Mouse (Mus musculus) c-Kit-positive CD71-positive TER-119-negative erythroid progenitor cells, embryonic 14.5 days (primary cell): Measurements from ENCODE around the gene Rpl4.
"Not testable (repeated sequence)": the region's sequence is repeated elsewhere in the genome, so short reads cannot be mapped to it uniquely, and the experiment has no call there.

ENCODE experiments used
- DNase-seq: peaks from one replicate; pipeline ENCODE4 v3.0.0-alpha.2; 2013; ENCODE audit warnings: low read depth

Rpl4 gene

DNA sequence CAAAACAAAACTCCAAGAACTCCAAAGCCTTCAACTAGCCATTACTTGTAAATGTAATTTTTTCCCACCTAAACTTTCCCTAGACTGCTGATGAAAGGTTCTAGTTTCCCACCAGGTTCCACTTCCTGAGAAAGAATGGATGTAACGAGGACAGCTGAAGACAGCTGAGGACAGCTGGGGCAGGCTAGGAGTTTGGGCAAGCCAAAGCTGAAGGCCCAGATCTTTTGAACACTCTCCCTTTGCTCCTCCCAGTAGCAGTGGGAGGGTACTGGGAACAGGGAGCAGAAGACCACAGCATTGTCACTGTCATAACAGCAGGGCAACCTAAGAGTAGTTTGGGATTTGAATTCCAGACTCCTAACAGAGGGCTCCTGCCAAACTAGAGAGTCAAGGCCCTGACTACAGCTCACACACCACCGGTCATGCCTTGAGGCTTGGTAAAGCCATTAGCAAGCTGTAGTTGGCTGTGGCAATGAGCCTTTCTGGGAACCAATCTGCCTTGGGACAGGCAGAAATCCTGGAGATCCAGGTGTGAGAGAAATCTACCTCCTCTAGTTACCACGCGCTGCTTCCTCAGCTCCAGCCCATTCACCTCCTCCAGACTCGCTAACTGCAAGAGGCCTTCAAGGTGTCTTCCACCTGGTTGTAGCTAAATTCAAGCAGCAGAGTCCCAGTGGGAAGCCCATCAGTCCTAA, 25.0 kb downstream of the Rpl4 start:
- no peak for DNase-seq

DNA sequence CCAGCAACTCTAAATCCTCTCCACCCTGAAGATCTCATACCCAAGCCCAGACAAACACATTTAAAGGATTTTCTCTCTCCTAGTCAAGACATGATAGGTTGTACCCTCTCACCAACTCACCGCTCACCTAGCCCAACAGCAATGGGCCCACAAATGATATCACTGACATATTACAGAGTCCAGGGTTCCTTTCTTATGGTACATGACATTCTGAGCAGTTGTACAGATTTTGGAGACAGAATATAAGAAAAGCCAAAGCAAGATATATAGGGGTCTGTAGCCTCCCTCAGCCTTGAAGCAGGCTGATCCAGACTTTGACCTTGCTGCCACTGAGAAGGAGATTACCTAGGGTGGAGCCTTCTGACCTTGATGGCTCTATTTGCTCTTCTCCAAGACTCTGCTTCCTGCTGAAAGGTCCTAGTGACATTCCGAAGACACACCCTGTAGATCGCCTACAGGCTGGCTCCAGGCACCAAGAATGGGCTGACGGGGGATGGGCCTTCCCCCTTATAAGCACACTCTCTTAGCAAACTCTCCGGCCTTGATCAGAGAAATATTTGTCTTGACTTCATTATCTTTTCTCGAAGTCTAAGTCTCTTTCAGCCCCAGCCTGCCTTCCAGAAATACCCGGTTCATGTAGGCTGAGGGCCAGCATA, 25.7 kb downstream of the Rpl4 start:
- DNase-seq: not testable (repeated sequence)

DNA sequence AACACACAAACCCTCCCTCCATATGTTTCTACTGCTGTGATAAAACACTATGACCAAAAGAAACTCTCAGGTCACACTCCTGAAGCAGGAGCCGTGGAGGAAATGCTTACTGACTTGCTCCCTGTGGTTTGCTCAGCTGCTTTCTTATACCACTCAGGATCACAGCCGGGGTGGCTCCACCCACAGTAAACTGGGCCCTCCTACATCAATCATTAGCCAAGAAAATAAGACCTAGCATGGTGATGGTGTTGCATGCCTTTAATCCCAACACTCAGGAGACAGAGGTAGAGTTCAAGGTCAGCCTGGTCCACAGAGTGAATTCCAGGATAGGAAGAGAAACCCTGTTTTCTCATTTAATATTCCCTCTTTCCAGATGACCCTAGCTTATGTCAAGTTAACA, 26.7 kb downstream of the Rpl4 start:
- no peak for DNase-seq

DNA sequence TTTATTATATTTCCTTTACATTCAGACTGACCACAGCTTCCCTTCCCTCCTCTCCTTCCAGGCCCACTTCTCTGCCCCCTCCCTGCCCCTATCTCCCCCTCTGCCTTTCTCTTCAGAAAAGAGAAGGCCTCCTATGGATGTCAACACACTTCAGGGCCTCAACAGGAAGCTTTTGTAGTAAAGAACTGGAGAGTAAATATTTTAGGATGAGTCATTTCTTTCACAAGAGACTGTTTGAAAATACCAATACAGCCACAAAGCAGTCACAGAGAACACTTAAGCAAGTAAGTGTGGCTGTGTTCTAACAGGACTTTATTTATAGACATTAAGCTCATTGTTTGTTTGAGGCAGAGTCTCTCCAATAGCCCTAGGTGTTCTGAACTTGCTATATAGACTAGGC, 29.2 kb downstream of the Rpl4 start:
- no peak for DNase-seq

DNA sequence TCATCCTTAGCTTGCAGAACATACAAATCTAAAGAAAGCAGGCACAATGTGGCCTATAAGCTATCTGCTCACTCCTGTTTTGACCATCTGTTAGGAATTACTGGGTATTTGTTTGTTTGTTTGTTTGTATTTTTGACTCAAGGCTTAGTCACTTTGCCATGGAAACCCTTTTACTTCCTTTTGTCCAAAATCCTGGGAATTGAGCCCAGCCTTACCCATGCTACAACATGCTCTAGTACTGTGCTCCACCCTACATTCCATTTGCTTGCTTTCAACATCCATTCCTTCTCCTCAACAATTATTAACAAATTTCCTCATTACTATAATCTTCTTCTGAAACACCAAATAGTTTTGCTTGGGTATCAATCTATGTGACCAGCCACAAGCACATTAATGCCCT, 29.7 kb downstream of the Rpl4 start:
- DNase-seq: no peak

DNA sequence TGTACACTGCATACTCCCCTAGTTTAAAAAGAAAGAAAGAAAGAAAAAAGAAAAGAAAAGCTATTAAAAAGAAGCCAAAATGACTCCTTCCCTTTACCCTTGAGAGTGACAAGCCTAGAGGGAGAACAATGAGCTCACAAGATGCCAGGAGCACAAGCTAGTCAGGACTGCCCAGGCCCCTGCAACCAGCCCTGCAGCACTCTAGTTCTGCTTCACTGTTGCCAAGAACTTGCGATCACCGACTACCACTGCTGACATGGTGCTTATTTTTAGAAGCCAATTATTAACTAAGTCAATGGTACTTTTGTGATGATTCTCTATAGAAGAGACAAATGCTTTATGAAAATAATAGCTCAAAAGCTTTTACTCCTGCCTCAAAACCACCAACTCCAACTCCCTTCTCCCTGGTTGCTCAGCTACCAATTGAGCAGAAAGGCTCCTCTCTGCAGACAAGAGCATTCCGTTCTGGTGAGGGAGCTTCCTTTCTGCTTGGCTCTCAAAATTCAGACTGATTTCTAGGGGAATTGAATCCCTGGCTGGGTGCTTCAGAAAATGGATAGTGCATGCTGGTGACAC, 34.4 kb downstream of the Rpl4 start:
- no peak for DNase-seq

DNA sequence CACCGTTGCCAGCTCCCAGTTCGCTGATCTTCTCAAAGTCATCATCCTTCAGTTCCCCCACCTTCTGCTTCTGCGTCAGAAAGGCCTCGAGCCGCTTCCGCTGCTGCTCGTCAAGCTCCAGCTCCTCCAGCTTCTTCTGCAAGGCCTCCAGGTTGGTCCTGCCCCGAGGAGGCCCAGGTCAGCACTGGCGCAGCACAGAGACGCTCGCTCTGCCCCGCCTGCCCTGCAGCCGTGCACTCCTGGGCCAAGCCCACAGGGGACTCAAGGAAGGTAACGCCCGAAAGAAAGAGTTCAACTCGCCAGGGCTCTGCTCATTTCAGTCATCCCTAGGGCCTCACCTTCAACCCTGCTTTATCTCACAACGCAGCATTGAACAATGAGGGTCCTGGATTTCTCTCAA, 41.3 kb downstream of the Rpl4 start:
- no peak for DNase-seq

DNA sequence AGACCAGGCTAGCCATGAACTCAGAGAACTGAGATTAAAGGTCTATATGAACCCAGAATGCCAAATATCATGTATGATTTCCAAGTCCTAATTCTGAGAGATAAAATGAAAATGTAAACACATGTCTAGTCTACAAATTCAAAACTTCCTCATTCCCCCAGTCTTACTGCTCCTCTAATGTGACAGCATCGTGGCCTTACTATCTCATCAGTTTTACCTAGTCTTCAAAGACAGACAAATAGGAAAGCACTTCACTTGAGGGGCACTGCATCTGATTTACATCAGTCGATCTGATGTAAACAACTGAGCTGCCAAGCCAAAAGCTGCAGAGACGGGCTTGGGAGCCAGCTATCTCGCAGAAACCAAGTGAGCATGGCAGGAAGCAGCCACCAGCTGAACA, 42.9 kb downstream of the Rpl4 start:
- no peak for DNase-seq

DNA sequence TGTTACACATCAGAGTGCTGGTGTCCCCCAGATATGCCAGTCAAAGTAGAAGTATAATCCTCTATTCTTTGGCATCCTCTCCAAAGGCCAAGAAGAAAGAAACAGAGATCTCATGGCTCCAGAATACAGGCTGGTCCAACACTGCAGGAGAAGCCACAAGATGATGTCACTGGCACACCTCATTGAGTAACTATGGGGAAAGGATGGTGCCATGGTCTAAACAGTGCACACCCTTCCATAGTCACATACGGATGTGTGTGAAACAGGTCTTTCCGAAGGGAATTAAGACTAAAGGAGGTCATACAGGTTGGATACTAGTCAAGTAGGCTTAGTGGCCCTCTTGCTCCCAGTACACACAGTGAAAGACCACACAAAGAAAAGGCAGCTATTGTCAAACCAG, 43.5 kb downstream of the Rpl4 start:
- DNase-seq: no peak

DNA sequence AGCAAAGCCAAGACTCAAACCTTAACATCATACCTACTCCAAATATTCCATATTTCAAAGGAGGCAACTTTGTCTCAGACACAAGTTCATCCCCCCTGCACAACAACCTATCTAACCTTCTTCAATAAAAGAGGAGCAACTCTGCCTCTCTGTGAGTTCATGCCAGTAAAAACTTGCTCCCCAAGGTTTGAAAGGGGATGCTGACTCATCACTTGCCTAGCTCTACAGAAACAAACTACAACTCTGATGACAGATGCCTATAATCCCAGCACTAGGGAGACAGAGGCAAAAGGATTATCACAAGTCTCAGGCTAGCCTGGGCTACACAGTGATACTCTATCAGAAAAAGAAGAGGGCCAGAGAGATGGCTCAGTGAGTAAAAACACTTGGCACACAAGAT, 44.7 kb downstream of the Rpl4 start:
- no peak for DNase-seq

DNA sequence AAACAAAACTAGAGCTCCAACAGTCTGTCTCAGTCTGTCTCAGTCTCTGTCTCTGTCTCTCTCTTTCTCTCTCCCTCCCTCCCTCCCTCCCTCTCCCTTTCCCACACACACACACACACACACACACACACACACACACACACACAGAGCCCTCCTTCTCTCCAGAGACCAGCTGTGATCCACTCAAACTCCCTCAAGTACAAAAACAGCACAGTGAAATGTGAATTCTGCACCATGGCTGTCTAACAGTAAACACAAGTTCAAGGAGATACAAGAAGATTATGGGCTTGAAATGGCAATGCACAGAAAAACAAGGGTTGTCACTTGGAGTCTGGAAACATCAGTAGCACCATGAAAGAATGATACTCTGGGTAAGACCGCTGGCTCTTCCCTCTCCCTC, 46.1 kb downstream of the Rpl4 start:
- DNase-seq: no peak

DNA sequence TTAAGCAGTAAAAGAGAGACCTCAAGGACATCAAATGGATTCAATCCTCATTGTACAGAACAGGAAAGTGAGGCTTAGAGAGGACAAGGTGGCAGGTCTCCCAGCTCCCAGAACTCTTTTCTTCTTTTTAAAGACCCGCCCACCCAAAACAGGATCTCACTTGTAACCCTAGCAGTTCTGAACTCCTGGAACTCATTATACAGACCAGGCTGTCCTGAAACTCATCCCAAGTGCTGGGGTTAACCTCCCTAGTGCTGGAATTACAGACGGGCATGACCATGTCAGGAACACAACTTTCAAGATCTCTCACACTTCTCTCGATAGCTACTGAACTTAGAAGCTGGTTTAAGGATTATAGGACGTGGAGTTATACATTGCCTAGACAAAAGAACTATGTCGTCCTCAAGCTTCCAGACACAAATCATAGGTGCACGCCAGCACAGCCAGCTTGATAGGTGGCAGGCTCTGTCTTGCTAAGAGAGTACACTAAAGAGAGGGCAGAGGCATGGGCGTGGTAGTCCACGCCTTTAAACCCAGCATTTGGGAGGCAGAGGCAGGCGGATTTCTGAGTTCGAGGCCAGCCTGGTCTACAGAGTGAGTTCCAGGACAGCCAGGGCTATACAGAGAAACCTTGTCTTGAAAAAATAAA, 46.7 kb downstream of the Rpl4 start:
- no peak for DNase-seq

DNA sequence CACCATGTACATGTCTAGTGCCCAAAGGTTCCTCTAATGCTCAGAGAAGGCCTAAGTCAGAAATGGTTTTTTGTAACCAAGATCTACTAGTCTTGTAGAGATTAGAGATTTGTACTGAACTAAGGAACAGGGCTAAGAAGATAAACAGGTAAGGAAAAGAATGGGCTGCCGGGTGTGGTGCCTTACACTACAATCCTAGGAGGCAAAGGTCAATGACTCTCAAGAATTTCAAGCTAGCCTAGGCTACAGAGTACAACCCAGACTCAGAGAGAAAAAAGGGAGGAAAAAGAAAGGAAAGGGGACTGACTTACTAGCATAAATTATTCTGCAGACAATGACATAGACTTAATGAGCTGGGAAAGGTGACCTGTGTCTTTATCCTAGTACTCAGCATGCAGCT, 47.4 kb downstream of the Rpl4 start:
- no peak for DNase-seq

DNA sequence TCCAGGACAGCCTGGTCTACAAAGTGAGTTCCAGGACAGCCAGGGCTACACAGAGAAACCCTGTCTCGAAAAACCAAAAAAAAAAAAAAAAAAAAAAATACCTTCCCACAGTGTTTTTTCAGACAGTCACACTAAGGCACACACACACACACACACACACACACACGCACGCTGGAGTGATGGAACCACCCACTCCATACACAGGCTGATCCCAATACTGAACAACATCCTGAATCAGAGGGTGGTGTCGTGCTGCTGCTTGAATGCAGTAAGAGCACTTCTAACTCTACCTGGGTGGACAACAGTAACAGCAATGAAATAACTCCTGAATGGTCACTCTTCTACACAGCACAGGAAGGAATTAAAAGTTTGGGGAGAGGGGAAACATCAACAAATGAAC, 48.3 kb downstream of the Rpl4 start:
- no peak for DNase-seq

DNA sequence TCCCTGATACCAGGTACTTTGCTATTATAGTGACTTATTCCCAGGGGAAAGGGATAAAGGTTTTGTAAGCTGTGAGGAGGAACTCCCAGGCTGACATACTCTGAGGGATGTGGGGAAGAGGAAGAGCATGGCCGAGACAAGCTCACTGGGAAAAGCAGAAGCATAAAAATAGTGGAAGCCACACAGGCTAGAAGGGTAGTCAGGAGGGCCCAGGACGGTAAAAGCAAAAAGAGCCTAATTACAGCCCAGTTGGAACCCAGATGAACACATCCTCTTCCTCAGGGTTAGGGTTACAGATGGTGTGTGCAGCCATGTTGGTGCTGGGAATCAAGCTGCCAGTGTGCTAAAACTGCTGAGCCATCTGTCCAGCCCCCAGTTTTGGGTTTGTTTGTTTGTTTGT, 48.9 kb downstream of the Rpl4 start:
- no peak for DNase-seq

DNA sequence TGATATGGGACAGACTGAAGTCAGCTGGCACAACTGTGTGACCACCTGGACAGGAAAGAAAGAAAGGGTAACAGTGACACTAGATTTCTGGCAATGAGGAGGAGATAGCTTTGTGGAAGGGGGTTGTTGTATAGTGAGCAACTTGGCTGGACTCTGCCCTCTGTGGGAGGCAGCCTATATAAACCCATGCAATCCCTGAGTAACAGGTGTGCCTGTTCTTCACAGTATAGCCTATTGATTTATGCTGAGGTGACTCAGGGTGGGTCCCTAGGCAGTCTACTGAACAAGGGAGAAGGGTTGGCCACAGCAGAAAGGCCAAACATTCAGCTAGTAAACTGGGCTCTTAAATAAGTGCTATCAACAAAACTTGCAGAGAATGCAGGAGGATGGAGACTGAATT, 52.6 kb downstream of the Rpl4 start:
- DNase-seq: no peak

DNA sequence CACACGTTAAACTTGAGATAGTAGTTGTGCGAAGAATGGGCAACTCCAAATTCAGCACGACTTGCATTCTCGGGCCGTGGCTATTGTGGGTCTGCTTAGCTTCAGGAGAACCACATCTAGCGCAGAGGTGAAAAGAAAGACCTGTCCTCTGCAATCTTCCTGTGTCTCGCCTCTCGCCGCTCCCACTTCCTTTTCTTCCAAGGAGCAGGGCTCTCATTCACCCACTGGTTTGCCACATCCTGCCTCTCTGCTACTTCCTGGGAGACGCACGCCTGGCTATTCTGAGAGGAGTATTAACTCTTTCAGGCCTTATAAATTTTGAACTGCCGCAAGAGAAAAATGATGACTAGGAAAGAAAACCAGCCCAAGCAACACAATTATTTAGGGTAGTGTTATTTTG, 54.6 kb downstream of the Rpl4 start:
- no peak for DNase-seq
